Mouse (Mus musculus) stomach, embryonic 14.5 days (tissue): ENCODE results near the gene Spink4. TPM values are rescaled to one million over a fixed set of nuclear protein-coding genes. Genes with fewer than 3 reads are reported as not detected.

Experiments
- ATAC-seq: fragments of 200-750 bp; cut with Nextera tagmentation; 2 replicates; pipeline ENCODE4 v1.8.0; 2017; ENCODE audit warnings: low read depth, moderate TSS enrichment; ENCODE audit not compliant: insufficient number of reproducible peaks, insufficient read depth, low FRiP score
- H3K27ac ChIP-seq: fragments of 300-500 bp; sonication (generic); 2 replicates; pipeline ENCODE4 v1.5.1; 2014; ENCODE audit warnings: mild to moderate bottlenecking, low read length, moderate library complexity, mixed read lengths
- H3K27me3 ChIP-seq: fragments of 300-500 bp; sonication (generic); 2 replicates; pipeline ENCODE4 v1.6.1; 2014; ENCODE audit warnings: low read length, control low read depth, mixed read lengths; ENCODE audit not compliant: control insufficient read depth, insufficient read depth
- H3K36me3 ChIP-seq: fragments of 300-500 bp; sonication (generic); 2 replicates; pipeline ENCODE4 v1.6.1; 2014; ENCODE audit warnings: mild to moderate bottlenecking, control low read depth, low read length, moderate library complexity, mixed read lengths; ENCODE audit not compliant: control insufficient read depth, insufficient read depth
- H3K4me1 ChIP-seq: fragments of 300-500 bp; sonication (generic); 2 replicates; pipeline ENCODE4 v1.6.1; 2014; ENCODE audit warnings: low read length, control low read depth, mixed read lengths; ENCODE audit not compliant: control insufficient read depth, insufficient read depth
- H3K4me2 ChIP-seq: fragments of 300-500 bp; sonication (generic); replicated peaks from 2 replicates; pipeline ENCODE4 v1.6.1; 2014; ENCODE audit warnings: low read depth, low read length, control low read depth
- H3K4me3 ChIP-seq: fragments of 300-500 bp; sonication (generic); 2 replicates; pipeline ENCODE4 v1.5.1; 2014; ENCODE audit warnings: low read depth, low read length, control low read depth
- H3K9ac ChIP-seq: fragments of 300-500 bp; sonication (generic); replicated peaks from 2 replicates; pipeline ENCODE4 v1.6.1; 2014; ENCODE audit warnings: low read depth, mild to moderate bottlenecking, control low read depth, low read length, moderate library complexity, mixed read lengths
- H3K9me3 ChIP-seq: fragments of 300-500 bp; sonication (generic); 2 replicates; pipeline ENCODE4 v1.6.1; 2016; ENCODE audit warnings: low read depth, low read length, control low read depth; ENCODE audit not compliant: control insufficient read depth
- WGBS: fragments of 180-500 bp; shearing (Covaris S2); extraction: QIAGEN DNeasy Blood & Tissue Kit; methylation state at CpG from one replicate; pipeline ENCODE4 v1.1.7; 2014; 5-methylcytosine and 5-hydroxymethylcytosine counted together
- polyA plus RNA-seq: library from polyadenylated mRNA; unstranded; fragments of >200 nt; fragmentation: Nextera tagmentation; extraction: Ambion mirVana; gene quantifications from 2 replicates; pipeline ENCODE4 v1.2.1, GENCODE M21; 2014

Spink4 gene
- polyA plus RNA-seq, 1 experiment from 2014 or later: not detected

DNA sequence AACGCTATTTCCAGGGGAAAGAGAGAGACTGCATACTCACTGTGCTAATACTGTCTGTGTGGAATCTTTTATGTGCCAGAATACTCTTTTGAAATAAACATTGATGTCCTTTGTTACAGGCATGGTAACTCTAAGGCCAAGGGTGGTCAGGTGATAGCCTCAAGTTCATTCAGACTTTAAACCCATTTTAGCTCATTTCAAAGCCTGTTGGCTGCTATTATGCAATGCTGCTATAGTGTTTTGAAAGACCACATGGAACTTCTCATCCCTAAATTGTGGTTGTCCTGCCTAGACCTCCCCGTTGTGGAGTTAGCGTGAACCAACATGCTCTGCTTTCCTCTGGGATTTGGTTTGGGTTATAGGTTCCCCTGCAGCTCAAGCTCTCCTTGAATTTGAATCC, 55.8 kb downstream of the Spink4 start:
- Histone ChIP-seq H3K4me2 (no peak overlapping the region), H3K27me3 (no peaks in the 10 kb centered on the region), H3K9ac (no peak overlapping the region), H3K36me3 (peaks cover 37% of the 10 kb centered on the region), H3K4me1 (peaks cover 9% of the 10 kb centered on the region), H3K27ac (no peak overlapping the region), H3K4me3 (no peak overlapping the region), H3K9me3 (no peaks in the 10 kb centered on the region)
- ATAC-seq: no peak
- 93% methylated on average over 3 of the region's 3 CpGs for whole genome bisulfite sequencing

- H3K4me2 ChIP-seq: no peak overlapping the region
- H3K27me3 ChIP-seq: no peaks in the 10 kb centered on the region
- no peak overlapping the region for H3K27ac ChIP-seq
- no peaks in the 10 kb centered on the region for H3K9me3 ChIP-seq
- no peak for ATAC-seq
- WGBS: 94% methylated on average over 10 of the region's 10 CpGs
- peaks cover 8% of the 10 kb centered on the region for H3K4me1 ChIP-seq
- no peak overlapping the region for H3K4me3 ChIP-seq
- H3K9ac ChIP-seq: no peak overlapping the region
- peaks cover 39% of the 10 kb centered on the region for H3K36me3 ChIP-seq
Measured at GRCm38 (mm10) chr4:40976651-40977050, 56.8 kb downstream of the Spink4 start.

DNA sequence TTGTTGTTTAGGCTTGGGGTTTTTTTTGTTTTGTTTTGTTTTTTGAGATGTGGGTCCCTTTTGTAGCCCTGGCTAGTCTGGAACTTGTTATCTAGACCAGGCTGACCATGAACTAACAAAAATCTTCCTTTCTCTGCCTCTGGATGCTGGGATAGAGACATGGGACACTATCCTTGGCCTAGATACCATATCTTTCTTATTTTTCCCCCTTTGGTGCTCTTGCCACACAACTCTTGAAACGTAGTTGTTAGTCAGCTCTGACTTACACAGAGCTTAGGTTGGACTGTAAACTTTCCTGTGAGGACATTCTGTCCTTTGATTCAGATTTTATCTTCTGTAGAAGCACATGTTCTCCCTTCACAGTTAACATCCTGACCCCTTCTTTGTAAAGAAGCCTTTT, 59.6 kb downstream of the Spink4 start:
- H3K27ac ChIP-seq: no peak overlapping the region
- no peak overlapping the region for H3K4me3 ChIP-seq
- WGBS: 95% methylated on average over 1 of the region's 1 CpGs
- H3K27me3 ChIP-seq: no peaks in the 10 kb centered on the region
- H3K4me1 ChIP-seq: no peaks in the 10 kb centered on the region
- no peak overlapping the region for H3K4me2 ChIP-seq
- no peak for ATAC-seq
- H3K36me3 ChIP-seq: peaks cover 46% of the 10 kb centered on the region
- no peak overlapping the region for H3K9ac ChIP-seq
- H3K9me3 ChIP-seq: no peaks in the 10 kb centered on the region

Other genes with a start within 250 kb of the Spink4 start
- gene Aptx, start 216.9 kb upstream of the Spink4 start, polyA plus RNA-seq: 25.3 and 29.4 TPM in 2 replicates
- gene Dnaja1, start 197.9 kb upstream of the Spink4 start, polyA plus RNA-seq: 370 and 388 TPM in 2 replicates
- gene Smu1, start 162.1 kb upstream of the Spink4 start, polyA plus RNA-seq: 146 TPM in 2 replicates
- 53.4 and 55.6 TPM in 2 replicates for gene B4galt1, start 66.0 kb upstream of the Spink4 start, polyA plus RNA-seq
- 209 and 231 TPM in 2 replicates for gene Bag1, start 28.2 kb downstream of the Spink4 start, polyA plus RNA-seq
- gene Chmp5, start 28.4 kb downstream of the Spink4 start, polyA plus RNA-seq: 99.3 and 103 TPM in 2 replicates
- 109 and 112 TPM in 2 replicates for gene Nfx1, start 50.9 kb downstream of the Spink4 start, polyA plus RNA-seq
- 0.22 and 0.43 TPM in 2 replicates for gene Aqp7, start 128.1 kb downstream of the Spink4 start, polyA plus RNA-seq
- gene Aqp3, start 178.1 kb downstream of the Spink4 start, polyA plus RNA-seq: 27.3 and 36.0 TPM in 2 replicates
- gene Nol6, start 204.4 kb downstream of the Spink4 start, polyA plus RNA-seq: 22.5 and 26.1 TPM in 2 replicates
- gene Ube2r2, start 215.7 kb downstream of the Spink4 start, polyA plus RNA-seq: 85.7 and 87.5 TPM in 2 replicates